Mouse (Mus musculus) heart, adult 8-10 months (tissue): Measurements from ENCODE around the gene Fcho2. TPM values are rescaled to one million over a fixed set of nuclear protein-coding genes. Genes with fewer than 3 reads are reported as not detected.
A peak's percentile ranks its signal among the peaks of the same experiment; 100 is the strongest.

Source experiments
- DNase-seq: peaks from one replicate; pipeline ENCODE4 v3.0.0; 2022; ENCODE audit warnings: low spot score
- total RNA-seq, 4 experiments: library from RNA; stranded (reverse); gene quantifications; 2 replicates each; pipeline ENCODE4 v1.2.4; 2022

Gene Fcho2
- total RNA-seq, 4 experiments from 2014 or later: 28.4 to 41.0 (median 36.0) TPM

DNA sequence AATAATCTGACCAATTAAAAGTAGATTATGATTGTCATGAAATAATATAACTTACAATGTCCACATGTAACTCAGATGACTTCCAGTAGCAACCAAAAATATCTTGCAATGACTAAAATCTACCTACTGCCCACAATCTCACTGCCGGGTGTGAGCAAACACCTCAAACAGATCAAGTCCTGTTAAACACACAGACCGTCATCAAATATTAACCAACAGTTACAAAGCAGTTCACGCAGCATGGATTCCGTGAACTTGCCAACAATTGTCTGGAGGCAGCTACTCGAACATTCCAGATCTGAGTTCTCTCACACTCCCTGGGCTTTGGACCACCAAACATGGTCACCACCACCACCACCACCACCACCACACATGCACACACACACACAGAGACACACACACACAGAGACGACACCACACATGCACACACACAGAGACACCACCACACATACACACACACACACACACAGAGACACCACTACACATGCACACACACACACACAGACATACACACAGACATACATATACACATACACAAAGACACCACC lies 99.7 kb downstream of the Fcho2 start:
- DNase-seq: no peak

DNA sequence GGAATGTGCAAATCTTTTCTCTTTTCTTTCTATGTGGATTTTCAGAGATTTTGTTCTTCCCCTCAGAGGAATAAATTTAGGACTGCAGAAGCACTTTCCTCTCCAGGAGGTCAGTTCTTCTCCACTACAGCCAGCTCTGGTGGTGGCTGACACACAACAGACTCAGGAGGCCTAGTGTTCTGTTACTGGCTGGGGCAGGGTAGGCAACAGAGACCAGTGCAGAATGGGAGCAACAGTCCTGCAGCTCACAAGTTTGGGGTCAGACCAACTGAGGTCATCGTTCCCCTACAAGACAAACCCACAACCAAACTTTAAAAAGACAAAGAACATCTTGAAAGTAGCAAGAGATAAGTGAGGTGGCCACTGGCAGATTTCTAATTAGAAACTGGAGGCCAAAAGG lies 104.6 kb downstream of the Fcho2 start:
- DNase-seq: no peak

DNA sequence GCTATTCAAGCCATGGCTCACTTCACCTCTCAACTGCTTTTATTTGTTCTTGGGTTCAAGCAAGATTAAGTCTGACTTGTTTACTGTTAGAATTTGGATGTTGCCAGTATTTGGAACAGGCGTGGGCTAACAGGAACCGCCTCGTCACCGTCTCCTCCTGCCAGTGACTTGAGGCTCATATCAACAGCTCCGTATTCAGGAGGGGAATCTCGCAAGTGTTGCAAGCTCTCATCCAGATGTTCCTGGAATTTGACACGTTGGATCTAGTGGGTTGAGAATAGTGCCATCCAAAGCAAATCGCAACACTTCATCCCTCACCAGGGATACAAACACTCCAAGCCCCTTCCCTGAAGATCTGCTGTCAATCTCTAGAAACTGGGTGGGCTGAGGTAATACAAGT lies 105.0 kb downstream of the Fcho2 start:
- no peak for DNase-seq

DNA sequence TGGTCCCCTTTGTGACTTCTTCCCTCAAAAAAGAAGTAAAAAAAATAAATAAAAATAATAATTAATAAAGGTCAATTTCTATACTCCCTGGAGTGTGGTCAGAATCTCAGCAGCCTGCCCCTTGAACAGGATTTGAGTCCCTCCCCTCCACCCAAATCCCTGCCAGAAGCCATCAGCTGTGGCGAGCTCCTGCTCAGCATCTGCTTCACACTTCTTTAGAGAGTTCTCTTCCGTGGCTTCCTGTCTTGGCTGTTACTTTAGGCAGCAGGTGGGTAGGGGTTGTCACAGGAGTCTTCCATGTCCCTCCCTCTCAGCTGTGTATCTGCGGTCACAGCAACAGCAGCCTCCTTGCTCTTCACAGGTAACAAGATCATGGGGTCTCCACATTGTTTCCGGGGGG lies 109.7 kb downstream of the Fcho2 start:
- no peak for DNase-seq

DNA sequence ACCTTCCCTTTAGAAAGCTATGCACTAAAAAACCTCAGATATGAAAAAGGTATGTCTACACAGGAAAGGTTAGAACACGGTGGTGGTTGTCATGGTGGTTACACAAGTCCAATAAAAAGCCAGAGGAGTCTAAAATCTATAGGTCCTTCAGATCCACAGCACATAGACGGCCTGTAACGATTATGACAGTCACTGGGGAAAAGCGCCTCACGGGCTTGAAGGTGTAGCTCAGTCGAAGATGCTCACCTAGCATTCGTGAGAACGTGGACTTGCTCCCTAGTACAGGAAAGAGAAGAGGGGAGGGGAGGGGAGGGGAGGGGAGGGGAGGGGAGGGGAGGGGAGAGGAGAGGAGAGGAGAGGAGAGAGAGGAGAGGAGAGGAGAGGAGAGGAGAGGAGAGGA lies 111.5 kb downstream of the Fcho2 start:
- no peak for DNase-seq

DNA sequence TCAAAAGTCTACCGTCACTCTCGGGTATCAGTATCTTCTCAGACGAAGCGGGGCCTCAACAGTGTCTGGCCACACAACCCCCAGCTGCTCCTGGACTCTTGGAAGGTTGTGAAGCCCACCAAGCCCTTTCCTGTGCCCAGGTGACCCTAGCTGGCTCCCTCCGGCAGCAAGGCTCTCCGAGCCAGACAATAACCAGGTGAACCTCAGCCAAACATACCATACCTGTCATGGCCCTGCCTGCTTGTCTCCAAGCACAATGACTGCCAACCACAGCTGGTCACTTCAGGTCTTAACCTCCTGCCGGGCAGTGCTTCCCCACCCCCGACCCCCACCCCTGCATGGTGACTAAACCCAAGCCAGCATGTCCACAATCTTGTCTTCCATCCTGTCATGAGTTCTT lies 112.9 kb downstream of the Fcho2 start:
- no peak for DNase-seq

DNA sequence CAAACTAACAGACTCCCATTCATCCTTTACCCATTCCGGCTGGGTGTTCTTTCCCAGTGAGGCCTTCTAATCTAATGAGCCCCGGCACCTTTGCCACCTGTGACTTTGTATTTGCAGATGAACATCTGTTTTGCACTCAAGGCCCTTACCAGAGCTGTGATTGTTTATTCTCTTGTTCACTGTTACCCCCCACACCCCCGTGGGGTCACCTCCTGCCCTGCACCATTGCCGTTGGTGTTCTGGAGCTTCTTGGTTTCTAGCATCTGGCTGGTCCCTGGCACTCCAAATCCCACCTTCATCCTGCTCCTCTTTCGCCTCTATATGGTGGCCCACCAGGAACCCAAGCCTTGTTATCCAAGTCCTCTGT lies 114.0 kb downstream of the Fcho2 start:
- DNase-seq: no peak

DNA sequence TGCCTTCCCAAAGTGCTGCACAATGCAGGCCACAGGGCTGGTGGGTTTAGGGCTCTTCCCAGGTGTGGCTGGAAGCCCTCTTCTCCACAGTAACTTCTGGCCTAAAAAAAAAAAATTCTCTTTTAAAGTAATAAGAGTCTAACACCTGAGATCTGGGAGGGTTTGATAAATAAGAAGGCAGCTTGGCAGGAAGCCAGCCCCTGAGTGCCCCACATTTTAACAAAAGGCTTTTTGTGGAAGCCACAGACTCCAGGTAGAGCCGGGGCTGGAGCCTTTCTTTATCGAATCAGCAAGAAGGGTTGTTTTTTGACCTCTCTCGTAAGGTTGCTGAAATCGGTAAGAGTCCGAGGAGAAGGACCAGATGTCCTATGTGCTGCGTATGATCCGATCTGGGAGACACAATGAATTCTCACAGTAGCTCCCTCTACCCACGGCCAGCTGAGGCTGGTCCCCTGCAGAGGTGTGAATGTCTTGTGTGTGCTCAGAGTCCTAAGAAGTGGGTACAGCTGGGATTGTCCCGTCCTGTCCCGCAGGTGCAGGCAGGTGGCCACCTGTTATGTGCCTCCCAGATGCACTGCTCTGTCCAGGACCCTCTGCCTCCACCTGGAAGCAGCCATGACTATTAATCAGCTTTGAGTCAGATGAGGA lies 114.5 kb downstream of the Fcho2 start:
- no peak for DNase-seq

DNA sequence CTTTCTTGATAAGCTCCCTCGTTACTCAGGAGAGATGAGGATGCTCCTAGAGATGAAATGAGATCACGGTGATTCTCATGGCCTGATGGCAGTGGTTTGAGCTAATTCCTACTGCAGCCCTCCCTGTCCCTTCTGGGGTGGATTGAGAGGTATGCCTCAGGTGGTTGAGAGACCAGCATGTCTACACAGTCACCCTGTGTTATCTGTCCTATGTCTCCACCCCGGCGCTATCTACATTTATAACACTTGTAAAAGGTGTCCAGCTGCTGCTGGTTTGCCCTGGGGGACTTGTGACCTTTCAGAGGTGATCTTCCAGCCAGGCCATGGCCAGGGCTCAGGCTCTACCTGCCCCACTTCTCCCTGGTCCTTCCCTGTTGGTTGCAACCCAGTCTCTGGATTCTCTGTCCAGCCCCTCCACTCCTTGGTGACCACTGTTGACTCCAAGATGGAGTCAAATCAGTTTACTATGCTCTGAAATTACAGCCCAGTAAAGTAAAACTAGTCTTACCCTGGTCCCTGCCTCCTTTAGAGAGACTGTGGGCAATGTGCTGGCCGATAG lies 115.2 kb downstream of the Fcho2 start:
- no peak for DNase-seq

DNA sequence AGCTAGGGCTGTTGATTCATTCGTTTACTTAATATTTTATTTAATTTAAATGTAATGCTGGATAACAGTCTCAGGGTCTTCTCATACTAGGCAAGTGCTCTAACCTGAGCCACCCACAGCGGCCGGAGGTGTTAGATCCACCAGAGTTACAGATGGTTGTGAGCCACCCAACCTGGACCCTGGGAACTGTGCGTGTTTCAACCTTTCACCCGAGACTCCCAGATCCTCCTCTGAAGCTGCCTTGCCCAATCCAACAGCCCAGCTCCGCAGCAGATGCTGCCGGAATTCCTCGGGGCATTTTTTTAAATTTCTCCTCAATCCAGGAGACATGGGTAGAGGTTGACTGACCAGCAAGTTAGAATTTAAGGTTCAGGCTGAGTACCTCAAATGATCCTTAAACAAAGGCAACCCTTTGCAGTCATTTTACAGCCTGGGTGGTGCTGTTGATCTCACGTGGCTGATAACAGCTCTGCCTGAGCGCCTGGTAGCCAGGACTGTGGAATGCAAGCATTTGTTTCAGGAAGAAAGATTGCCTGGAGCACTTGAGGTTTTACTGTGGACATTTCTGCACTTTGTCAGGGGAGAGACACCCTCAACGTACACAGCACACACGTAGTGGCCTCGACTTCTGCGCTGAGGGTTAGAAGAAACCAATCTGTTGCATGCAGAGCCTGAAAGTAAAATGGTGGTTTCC lies 116.1 kb downstream of the Fcho2 start:
- no peak for DNase-seq

DNA sequence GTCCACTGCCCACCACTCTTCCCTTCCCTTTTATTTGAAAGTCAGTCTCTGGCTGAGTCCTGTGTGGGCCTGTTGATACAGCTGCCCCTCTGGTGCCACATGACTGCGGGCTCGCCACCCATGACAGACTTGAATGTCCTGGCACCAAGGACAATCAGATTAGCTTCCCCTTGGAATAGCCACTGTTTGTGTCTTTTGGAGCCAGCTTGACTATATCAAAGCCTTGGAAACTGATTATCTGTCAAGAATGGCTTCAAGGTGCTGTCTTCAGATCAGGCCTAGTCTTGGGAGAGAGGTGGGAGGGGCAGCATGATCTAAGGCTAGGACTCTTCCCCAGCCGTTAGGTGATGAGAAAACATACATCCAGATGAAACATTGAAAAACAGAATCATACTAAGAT lies 118.5 kb downstream of the Fcho2 start:
- no peak for DNase-seq

DNA sequence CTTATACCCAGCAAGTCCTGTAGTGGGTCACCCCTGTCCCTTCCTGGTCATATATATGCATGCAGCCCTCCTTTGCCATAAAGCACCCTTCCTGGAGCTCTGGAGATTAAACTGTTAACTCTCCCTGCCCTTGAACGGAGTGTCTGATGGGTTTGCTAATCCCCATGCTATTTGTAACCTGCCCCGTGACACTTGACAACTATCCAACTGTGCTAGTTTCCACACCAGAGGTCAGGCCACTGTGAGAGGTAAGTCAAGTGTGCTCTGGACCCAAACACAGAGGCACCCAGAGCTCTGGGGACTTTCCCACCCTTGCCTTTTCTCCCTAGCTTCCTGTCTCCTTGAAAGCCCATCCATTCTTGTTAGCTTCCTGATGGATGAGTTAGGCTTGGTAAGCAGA lies 119.7 kb downstream of the Fcho2 start:
- DNase-seq: peak; percentile 70

DNA sequence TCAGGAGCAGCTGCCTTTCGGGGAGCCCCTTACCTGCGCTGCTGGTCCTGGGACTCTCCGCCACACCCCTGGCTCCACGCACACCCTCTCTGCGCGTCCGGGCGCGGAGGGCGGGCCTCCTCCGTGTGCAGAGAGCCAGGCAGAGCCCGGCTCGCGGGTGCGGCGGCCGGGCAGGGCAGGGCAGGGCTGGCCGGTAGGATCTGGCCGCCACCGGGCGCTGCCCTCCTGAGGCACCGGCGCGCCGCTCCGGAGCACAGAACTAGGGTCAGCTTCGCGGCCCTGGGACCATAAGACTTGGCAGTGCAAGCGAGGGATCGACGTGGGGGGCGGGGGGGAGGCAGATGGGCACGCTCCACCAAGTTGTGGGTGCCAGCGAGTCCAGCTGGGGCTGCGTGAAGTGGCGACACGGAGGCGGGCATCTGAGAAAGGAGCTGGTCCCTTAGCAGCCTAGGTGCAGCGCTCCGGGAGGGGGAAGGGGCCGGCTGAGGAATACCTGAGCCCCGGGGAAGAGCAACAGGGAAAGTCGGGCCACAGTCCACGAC lies 120.4 kb downstream of the Fcho2 start, which contains the start of gene Tmem171:
TSS of gene Tmem171 (minus strand) at position 62 of the 542 bp plus-strand sequence.
- no peak for DNase-seq

DNA sequence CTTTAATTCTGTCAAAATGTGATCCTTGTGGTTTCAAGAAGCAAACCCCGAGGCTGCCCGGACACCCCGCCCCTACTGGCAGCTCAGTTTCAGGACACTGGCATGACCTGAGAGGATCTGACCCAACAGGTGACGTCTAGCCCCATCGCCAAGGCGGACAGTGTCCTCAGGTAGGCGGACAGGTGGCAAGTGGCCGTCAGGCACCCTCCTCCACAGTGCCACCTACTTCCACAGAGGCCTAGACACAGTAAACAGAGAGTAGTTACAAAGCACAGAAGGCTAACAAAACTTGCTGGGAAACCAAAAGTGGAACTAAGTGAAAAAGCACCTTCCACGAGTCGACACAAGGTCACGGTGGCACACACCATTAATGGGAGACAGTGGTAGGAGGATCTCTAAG lies 121.9 kb downstream of the Fcho2 start:
- DNase-seq: no peak

DNA sequence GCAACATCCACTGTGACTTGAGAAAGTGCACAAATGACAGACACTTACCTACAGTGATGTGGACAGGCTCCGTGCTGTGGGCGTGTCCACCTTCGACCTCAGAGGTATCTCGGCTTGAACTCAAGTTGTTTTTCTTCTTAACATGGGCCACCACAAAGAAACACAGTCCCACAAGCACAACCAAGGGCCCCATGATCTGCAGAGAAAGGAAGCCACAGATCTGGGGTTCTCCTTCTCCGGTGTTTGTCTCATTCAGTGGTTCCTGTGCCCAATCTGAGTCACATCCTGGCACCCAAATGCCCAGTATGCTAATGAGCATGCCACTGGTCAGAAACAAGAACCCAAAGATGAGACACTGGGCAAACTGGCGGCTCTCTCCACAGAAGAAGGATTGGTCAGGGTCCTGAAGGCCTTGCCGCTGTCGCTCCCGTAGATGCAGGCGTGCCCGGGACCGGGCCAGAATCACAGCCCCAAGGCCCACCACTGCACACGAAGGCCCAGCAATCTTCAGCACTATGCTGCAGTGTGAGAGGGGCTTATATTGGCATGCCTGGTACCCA lies 123.2 kb downstream of the Fcho2 start:
- no peak for DNase-seq

DNA sequence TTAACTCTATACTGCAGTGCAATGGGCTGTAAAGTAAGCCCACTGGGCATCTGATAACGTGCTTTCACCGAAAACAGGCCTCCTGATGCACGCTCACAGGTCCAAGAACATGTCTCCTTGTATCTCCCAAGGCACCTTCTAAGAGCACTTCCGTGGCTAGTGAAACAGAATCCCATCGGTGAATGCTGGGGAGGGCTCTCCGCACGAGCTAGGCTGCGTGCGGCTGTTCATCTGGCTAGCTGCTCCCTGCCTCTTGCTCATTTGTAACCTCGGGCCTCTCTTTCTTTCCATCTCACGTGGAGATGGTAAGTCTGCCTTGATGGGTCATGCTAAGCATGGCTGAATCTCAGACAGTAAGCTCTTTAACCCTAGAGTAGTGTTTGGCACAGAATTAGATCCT lies 124.4 kb downstream of the Fcho2 start:
- no peak for DNase-seq

DNA sequence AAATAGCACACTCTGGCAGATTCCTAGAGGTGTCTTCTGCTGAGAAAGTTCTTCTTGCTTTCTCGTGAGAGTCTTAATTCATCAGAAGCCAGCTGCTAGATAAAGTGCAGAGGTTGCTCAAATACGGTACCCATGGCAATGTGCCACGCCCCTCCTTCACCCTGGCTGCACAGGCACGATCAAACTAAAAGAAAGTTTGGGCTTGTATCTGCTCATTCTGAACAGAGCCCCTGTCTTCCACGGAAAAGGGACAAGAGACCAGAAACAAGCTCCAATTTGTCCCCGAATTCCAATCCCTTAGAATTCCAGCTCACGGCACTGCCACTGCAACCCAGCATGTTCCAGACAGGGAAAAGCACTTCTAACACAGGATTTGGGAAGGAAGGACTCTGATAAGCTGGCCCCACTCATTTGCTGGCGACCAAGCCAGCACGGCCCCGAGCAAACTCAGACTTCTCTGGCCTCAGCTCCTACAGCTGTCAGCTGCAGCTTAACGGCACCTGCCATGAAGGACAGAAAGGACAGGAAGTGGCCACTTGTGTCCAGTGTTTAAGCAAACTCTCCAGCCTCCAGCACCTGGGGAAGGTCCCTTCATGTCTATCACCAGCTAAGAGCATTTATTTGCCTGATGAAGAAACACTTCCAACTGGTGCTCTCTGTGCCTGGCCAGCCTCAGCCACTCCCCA lies 125.5 kb downstream of the Fcho2 start:
- DNase-seq: no peak

DNA sequence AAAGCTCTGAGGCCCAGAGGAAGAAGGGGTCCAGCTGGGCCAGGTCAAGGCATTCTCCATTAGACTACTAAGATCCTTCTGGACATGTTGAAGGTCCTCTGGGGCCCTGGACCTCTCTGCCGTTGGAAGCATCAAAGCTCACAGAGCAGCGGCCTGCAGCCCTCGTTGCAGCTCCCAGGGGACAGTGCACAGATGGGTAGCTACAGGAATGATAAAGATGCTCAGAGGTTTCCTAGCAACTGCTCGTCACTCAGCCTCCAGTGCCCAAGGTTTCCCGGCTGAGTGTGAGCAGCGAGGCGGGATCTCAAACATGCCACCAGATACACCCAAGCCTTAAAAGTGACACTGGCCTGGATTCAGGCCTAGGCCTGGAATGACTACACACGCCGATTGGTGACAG lies 127.3 kb downstream of the Fcho2 start:
- DNase-seq: no peak

DNA sequence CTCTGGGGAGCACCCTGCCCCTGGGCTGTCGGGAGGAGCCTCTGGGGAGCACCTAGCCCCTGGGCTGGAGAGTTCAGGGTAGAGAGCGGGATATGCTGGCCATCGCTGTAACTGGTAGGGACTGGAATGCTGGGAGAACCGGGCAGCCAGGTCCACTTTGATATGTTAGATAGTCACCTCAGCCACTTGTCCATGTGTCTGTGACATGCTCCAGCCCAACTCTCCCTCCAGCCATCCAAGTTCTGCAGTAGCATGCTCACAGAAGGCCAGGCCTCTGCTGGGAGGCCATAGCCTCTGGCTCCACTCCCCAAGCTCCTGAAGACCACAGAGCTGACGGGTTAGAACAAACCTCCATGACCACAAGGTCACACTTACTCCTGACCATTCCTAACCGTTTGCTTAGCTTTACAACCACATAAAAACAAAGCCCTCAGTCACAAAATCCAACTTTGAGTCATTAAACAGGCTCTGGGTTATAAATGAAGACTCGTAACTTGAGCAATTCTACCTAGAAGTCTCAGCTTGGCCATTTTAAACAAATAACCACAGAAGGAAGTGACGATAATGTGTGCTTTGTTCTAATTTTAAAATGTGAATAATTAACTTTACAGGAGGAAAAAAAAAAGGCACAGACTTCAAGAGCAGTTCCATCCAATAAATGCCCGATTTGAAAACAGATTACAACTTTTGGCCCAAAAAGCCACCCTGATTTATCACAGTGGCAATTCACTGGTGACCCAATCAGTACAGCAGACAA lies 130.9 kb downstream of the Fcho2 start:
- no peak for DNase-seq

DNA sequence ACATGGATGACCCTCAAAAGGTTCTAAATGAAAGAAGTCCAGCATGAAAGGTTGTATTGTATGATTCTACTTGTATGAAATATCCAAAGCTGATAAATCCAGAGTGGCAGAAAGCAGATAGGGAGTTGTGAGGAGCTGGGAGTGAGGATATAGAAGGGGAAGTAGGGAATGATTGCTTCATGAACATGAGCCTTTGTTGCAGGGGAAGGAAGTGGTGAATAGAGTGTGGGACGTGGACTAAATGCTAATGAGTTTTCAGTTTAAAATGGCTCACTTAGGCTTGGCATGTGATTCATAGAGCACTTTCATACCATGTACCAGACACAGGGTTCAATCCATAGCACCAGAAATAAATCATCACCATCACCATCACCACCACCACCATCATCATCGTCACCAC lies 131.8 kb downstream of the Fcho2 start:
- DNase-seq: no peak

DNA sequence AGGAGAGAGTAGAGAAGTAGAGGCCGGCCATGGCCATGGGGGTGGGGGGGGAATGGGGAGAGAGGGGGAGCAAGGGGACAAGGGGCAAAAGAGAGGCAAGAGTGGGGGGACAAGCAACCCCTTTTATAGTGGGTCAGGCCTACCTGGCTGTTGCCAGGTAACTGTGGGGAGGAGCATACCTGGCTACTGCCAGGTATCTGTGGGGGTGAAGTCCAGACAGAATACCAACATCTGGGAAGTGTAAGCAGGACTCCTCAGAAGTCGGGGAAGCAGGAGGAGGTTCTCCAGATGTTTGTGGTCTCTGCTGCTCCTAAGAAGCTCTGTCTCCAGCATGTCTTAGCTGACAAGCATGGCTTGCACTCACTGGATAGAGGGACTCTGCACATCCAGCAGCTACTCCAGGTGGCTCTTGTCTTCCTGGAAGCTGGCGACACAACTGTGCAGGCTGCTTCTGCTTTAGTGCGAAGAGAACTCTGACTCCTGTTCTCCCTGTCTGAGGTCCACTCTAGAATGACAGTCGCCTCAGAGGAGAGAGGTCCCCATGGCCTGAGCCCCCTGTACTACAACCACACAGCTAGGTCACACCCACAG lies 134.7 kb downstream of the Fcho2 start:
- DNase-seq: no peak
